Mouse (Mus musculus): ENCODE data around the gene Aqp9.

The Aqp9 gene

DNA sequence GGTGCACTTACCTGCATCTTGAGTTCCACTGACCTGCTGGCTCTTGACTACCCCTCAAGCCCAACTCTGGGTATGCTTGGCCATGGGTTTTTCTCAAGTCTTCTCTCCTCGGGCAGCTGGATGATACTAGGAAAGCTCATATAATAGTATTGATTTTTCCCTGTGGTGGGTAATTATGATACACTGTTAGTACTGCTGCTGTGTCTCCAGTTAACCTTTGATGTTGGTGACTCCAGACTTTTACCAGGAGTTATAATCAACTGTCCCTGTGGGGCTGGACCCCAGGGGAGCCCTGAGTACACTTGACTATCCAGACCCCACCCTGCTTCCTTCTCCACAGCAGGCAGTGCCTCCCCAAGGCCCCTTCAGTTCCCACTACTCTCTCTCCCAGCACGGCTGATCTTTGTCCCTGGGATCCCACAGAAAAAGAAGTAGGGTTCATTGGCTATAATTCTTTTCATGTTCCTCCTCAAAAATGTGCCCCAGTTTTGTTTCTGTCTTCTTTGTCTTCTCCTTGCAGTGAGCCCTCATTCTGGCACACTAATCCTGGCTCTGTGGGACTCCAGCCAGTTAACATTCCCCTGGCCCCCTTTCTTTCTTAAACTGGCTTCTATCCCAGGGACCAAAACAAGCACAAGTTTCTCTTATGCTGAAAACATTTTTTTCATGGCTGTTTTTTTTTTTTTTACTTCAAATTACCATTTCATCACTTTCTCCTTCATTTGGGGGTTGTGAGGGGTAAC, 838 bp downstream of the Aqp9 start:
- DNase-seq (ENCODE audit: low spot score in 2 of 2): no peak

DNA sequence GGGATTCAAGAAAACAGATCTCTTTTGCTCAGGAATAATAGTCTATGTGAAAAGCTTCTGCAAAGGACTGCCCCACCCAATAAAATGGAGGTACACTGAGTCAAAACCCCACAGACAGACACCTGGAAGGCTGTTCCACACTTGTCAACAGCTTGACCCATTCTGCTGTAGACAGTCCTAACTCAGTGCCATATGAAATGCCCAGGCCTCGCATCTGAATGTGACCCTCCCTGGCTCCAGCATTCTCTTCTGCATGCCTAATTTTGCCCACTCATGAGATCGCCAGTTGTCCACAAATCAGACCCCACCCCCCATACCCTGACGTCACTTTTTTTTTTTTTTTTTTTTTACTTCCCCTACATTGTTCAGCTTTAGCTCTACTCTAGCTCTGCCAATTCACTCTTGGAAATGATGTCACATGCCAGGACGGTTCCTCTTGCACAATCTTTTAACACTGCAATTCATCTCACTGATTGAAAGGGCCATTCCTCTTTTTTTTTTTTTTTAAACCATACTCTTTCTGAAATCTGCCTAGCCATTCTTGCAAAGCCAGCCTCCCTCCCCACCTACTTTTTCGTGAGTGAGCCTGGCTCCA, 1.5 kb downstream of the Aqp9 start:
- DNase-seq (ENCODE audit: low spot score in 2 of 2): no peak

- no peak for DNase-seq (ENCODE audit: low spot score in 2 of 2)
Observed at GRCm38 (mm10) chr9:71166019-71166705, 2.3 kb downstream of the Aqp9 start.

DNA sequence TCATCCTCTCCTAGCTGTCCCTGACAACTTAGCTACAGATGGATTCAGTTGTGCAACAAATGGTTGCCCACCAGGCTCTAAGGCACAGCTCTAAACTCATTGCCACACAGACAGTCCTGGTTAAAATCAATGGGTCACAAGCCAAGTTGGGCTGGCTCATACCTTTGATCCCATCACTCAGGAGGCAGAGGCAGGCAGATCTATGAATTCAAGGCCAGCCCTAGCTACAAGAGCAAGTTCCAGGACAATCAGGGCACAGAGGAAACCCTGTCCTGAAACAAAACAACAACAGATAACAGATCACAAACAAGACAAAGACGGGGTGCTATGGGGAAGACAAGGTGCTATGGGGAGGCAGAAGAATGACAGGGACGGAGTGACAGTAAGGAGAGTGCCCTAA, 3.0 kb downstream of the Aqp9 start:
- no peak for DNase-seq (ENCODE audit: low spot score in 2 of 2)

GRCm38 (mm10) chr9:71165061-71165460, 3.4 kb downstream of the Aqp9 start:
- no peak for DNase-seq (ENCODE audit: low spot score in 2 of 2)

- DNase-seq (ENCODE audit: low spot score in 2 of 2): no peak
Observed at GRCm38 (mm10) chr9:71164353-71164752, 4.1 kb downstream of the Aqp9 start.

DNA sequence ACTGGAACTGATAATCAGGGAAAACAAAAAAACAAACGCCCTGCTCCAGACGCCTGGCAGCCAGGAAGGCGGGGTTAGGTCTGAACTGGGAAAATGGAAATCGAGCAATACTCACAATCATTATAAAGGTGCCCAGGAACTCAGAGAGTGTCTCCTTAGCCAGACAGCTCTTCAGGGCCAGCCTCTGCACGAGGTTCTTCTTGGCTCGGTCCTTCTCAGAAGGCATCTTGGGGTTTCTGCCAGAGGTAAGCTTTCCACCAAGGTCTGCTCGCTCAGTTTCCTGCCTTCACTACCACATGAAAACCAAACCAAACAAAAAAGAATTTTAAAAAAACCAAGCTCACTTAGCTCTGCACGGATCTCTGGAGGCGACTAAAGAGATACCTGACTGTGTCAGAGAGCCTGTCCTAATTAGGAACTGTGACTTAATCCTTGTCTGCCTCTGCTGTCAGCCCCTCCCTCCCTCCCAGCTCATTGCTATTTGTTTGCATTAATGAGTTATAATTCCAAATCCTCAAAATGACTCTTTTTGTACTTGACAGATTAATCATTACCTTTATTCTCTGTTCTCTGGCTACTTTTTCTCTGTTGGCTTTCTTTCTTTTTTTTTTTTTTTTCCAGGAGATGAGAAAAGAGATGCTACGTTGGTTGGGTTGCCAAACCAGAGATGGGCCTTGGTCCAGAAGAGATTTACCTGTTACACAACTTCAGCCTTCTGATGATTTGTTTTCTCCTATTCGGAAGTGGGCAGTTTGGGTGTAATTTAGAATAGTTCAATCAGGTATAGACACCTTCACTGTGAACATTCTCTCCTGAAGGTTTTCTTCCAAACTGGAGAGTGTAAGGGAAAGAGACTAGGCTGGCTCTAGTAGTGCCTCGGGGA, 5.4 kb downstream of the Aqp9 start:
- no peak for DNase-seq (ENCODE audit: low spot score in 2 of 2)

DNA sequence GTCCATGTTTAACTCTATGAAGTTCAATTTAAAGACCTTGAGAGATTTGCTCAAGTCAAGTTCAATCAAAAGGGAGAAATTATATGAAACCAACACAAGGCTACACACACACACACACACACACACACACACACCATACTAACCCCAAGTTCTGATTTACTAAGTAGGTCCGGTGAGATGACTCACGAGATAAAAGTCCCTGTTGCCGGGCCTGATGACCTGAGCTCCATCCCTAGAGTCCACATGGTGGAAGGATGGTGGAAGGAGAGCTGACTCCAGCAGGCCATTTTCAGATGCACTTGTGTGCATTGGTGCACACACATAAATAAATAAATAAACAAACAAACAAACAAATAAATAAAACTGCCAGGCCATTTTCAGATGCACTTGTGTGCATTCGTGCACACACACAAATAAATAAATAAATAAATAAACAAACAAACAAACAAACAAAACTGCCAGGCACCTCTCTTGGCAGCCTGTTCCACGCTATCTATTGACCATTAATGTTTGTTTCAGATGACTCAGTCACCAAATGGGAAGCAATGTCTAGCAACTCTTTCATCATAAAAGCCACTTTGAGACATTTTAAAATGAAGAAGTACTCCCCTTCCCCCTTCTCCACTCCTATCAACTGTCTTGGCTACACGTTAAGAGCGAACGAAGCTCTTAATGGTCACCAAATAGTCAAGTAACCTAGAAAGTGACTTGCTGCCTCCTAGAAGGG, 6.2 kb downstream of the Aqp9 start:
- DNase-seq (ENCODE audit: low spot score in 2 of 2): no peak

DNA sequence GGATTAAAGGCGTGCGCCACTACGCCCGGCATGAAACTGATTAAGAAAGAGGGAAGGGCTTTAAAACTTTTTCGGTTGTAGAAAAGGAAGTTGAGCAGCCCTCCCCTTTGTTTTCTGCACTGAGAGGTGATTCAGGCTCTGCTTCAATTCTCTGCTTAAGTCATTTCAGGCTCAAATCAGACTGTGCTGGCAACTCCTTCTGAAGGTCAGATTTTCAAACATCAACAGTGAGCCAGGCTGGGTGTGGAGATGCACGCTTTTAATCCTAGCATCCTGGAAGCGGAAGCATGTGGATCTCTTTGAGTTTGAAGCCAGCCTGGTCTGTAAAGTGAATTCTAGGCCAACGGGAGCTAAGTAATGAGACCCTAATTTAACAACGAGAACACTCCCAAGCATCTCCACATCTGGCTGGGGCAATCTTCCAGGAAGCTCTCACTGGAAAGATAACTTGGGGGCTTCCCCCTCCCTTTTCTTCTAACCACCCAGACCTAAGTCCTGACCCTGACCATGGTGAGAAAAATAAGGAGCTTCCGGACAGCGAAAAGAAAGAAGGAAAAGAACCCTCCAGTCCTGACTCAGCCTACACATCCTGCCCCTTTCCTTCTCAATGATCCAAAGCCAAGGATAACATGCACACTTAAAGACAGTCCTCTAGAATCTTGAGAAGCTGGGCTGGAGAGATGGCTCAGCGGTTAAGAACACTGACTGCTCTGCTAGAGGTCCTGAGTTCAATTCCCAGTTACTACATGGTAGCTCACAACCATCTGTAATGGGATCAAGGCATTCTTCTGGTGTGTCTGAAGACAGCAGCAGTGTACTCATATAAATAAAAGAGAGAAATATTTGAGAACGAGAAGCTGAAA, 7.4 kb downstream of the Aqp9 start:
- DNase-seq (ENCODE audit: low spot score in 2 of 2): no peak

DNA sequence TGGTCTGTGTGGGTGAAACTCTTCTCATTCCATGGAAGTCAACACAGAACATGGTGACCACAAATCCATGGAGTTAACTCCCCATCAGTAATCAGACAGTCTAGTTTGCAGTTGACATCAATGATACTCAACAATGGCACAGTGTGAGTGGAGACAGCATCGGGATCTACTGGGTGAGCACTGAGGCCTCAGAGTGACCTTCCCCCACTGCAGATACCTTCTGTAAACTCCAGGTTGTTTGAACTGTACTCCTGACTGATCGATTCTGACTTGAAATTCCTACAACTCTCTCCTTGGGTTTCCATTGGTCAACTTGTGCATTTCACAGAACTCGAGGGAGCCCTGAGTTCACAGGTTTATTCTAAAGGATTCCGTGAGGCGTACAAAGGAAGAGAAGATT, 8.8 kb downstream of the Aqp9 start:
- no peak for DNase-seq (ENCODE audit: low spot score in 2 of 2)

GRCm38 (mm10) chr9:71159060-71159626, 9.3 kb downstream of the Aqp9 start:
- DNase-seq (ENCODE audit: low spot score in 2 of 2): no peak

- DNase-seq (ENCODE audit: low spot score in 2 of 2): no peak
Observed at GRCm38 (mm10) chr9:71157921-71158646, 10.4 kb downstream of the Aqp9 start.

DNA sequence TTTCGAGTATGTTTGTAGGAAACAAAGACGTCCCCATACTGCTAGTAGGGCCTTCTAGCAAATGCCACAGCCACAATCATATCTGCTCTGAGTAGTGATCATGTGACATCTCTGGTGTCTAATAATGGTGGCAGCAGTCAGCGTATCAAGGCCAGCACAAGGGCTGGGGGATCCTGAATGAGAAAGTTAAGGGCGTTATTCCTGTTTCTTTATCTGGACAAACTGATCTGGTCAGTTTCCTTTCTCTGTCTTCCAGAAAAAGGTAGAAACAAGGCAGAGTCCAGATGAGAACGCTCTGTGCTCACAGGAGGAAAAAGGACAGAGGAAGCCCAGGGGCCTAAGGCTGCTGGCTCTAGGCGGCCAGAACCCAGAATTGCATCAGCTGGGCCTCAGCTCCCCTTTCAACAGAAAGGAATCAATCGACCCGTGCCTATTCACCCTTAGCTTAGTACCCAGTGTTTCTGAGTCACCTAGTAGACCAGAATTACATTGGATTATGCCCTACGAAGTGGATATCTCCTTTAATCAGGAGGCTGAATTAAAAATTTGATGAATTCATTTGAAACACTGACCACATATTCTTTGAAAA, 11.9 kb downstream of the Aqp9 start:
- no peak for DNase-seq (ENCODE audit: low spot score in 2 of 2)

- DNase-seq (ENCODE audit: low spot score in 2 of 2): no peak
Observed at GRCm38 (mm10) chr9:71155399-71156005, 13.0 kb downstream of the Aqp9 start.

DNA sequence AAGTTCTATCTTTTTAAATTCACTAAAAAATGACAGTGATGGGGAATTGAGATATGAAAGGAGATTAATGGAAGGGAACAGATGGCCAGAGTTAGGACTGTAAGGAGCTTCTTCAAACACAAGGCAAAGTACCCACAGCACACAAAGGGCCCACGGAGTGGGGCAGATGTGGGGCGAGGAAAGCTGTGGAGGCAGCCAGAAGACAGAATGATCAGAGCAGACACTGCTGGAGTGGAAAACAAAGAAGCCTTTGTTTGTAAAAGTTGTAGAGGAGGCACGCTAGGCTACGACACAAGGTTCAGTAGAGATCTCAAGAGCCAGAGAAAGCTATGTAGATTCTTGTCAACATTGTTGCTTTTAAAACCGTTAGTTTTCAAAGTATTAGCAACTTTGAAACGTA, 17.1 kb downstream of the Aqp9 start:
- DNase-seq (ENCODE audit: low spot score in 2 of 2): no peak

GRCm38 (mm10) chr9:71150175-71150574, 18.3 kb downstream of the Aqp9 start:
- no peak for DNase-seq (ENCODE audit: low spot score in 2 of 2)

GRCm38 (mm10) chr9:71148890-71149289, 19.6 kb downstream of the Aqp9 start:
- no peak for DNase-seq (ENCODE audit: low spot score in 2 of 2)

- no peak for DNase-seq (ENCODE audit: low spot score in 2 of 2)
Observed at GRCm38 (mm10) chr9:71146210-71146609, 22.3 kb downstream of the Aqp9 start.

DNA sequence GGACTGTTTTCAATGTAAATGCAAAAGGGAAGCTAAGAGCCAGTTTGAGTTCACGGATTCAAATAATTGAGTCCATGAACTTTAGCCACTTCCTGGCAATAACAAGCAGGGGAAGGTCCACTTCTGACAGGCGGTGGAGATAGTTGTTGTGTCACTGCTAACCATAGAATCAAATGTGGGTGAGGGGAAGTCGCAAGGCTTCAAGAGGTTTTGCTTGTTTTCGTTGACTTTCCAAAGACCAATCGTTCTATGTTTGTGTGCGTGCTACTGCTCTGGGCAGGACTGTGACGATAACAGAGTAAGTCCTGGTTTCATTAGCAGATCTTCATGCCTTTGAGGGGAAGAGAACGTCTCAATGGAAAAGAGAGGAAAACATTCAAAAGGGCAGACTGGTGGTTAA, 28.3 kb downstream of the Aqp9 start:
- no peak for DNase-seq (ENCODE audit: low spot score in 2 of 2)

All from urinary bladder, postnatal 36 days (tissue).